Mouse (Mus musculus) embryonic facial prominence, embryonic 12.5 days (tissue): ENCODE measurements around the gene Zfp661. TPM values are rescaled to one million over a fixed set of nuclear protein-coding genes. Genes with fewer than 3 reads are reported as not detected.

Experiments
- ATAC-seq: fragments of 200-750 bp; cut with Nextera tagmentation; 2 replicates; pipeline ENCODE4 v1.8.0; 2017; ENCODE audit not compliant: insufficient number of reproducible peaks, insufficient read depth, low FRiP score, low TSS enrichment
- H3K27ac ChIP-seq: fragments of 300-500 bp; sonication (generic); 2 replicates; pipeline ENCODE4 v1.5.1; 2016; ENCODE audit warnings: mild to moderate bottlenecking
- H3K27me3 ChIP-seq: fragments of 300-500 bp; sonication (generic); 2 replicates; pipeline ENCODE4 v1.6.1; 2016; ENCODE audit warnings: mild to moderate bottlenecking, moderate library complexity
- H3K36me3 ChIP-seq: fragments of 300-500 bp; sonication (generic); 2 replicates; pipeline ENCODE4 v1.6.1; 2016; ENCODE audit warnings: mild to moderate bottlenecking
- H3K4me1 ChIP-seq: fragments of 300-500 bp; sonication (generic); 2 replicates; pipeline ENCODE4 v1.6.1; 2016
- H3K4me2 ChIP-seq: fragments of 300-500 bp; sonication (generic); replicated peaks from 2 replicates; pipeline ENCODE4 v1.6.1; 2016; ENCODE audit warnings: mild to moderate bottlenecking, moderate library complexity
- H3K4me3 ChIP-seq: fragments of 300-500 bp; sonication (generic); 2 replicates; pipeline ENCODE4 v1.5.1; 2016; ENCODE audit warnings: mild to moderate bottlenecking
- H3K9ac ChIP-seq: fragments of 300-500 bp; sonication (generic); 2 replicates; pipeline ENCODE4 v1.6.1; 2016; ENCODE audit warnings: mild to moderate bottlenecking, moderate library complexity
- H3K9me3 ChIP-seq: fragments of 300-500 bp; sonication (generic); 2 replicates; pipeline ENCODE4 v1.6.1; 2016; ENCODE audit warnings: mild to moderate bottlenecking, moderate library complexity
- WGBS: fragments of 180-500 bp; shearing (Covaris S2); methylation state at CpG from one replicate; pipeline ENCODE4 v1.1.7; 2016; 5-methylcytosine and 5-hydroxymethylcytosine counted together
- polyA plus RNA-seq: library from polyadenylated mRNA; unstranded; fragments of >200 nt; fragmentation: Nextera tagmentation; extraction: Ambion mirVana; gene quantifications from 2 replicates; pipeline ENCODE4 v1.2.1, GENCODE M21; 2016

Zfp661 gene
- polyA plus RNA-seq, result 7.3 and 7.5 TPM in 2 replicates

DNA sequence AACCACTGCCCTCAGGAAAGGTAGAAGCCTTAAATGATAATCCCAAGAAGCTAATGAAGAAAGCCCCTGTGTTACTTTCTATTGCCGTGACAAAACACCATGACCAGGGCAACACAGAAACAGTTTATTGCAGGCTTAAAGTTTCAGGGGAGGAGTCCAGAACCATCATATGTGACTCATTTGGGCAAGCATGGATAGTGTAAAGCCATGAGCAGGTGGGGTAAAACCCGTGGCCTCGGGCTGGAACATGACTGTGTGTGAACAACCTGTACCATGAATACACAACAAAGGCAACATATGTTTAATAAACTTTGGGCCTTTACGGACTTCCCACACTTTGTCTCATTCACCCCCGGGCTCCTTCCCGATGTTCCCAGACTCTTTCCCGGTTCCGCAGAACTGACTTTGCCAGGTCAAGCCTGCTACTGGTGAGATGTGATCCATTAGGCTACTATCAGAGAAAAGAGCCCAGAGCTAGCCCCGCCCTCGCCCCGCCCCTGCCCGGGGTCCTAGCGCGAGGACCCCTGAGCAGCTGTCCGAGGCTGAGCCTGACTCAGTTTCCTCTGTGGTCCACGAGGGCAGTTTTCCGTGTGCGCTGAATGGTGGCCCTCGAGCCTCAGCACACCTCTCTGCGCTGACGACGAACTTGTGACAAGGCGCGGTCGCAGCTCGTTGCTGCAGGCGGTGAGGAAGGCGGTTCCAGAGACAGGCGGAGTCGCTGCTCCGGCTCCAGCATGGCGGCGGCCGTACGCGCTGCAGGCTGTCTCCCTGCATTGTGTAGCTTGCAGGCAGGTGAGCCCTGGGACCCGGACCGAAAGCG, at the start of gene Zfp661, which contains the start of gene Mrps5:
Gene Zfp661 (minus strand): TSS at position 401 of the 820 bp plus-strand sequence.
Gene Mrps5 (plus strand): TSS at position 529 of the 820 bp plus-strand sequence.
- H3K9ac ChIP-seq, result peak within 1 kb of the TSS; percentile 80
- peak within 1 kb of the TSS; percentile 77 for H3K4me2 ChIP-seq
- ATAC-seq, result peak; percentile 65
- peaks cover 29% of the 10 kb centered on the region for H3K4me1 ChIP-seq
- no peaks in the 10 kb centered on the region for H3K9me3 ChIP-seq
- H3K27me3 ChIP-seq, result no peaks in the 10 kb centered on the region
- H3K27ac ChIP-seq, result peak within 1 kb of the TSS; percentile 82
- H3K36me3 ChIP-seq, result no peaks in the 10 kb centered on the region
- peak within 1 kb of the TSS; percentile 94 for H3K4me3 ChIP-seq
- WGBS, result 4% methylated on average over 39 of the region's 39 CpGs

DNA sequence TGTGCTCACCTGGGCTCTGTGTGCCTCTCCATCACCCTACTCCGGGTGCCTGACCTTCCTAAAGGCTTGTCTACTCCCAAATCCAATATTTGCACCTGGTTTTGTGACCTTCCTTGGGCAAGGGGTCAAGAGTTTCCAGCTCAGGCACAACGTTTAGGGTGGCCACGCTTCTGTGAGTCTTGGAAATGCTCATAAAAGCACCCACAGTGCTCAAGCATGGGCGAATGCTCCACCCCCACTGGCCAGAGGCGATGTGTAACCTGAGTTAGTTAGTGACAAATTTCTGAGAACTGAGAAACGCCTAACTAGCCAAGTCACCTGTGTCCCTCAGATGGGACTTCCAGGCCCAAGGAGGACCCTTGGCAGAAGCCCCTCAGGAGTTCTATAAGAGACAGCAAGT, 48.7 kb upstream of the Zfp661 start:
- Histone ChIP-seq H3K9me3 (no peaks in the 10 kb centered on the region), H3K4me3 (no peak overlapping the region), H3K4me2 (no peak overlapping the region), H3K27me3 (no peaks in the 10 kb centered on the region), H3K4me1 (no peaks in the 10 kb centered on the region), H3K9ac (no peak overlapping the region), H3K27ac (no peak overlapping the region), H3K36me3 (no peaks in the 10 kb centered on the region)
- WGBS, result 63% methylated on average over 6 of the region's 6 CpGs
- ATAC-seq, result no peak

GRCm38 (mm10) chr2:127632601-127633000, 45.7 kb upstream of the Zfp661 start:
- no peaks in the 10 kb centered on the region for H3K9me3 ChIP-seq
- no peaks in the 10 kb centered on the region for H3K36me3 ChIP-seq
- H3K4me1 ChIP-seq, result no peaks in the 10 kb centered on the region
- no peaks in the 10 kb centered on the region for H3K27me3 ChIP-seq
- ATAC-seq, result no peak
- no peak overlapping the region for H3K9ac ChIP-seq
- H3K4me3 ChIP-seq, result no peak overlapping the region
- H3K27ac ChIP-seq, result no peak overlapping the region
- H3K4me2 ChIP-seq, result no peak overlapping the region
- 63% methylated on average over 2 of the region's 2 CpGs for WGBS

GRCm38 (mm10) chr2:127627990-127628570, 41.2 kb upstream of the Zfp661 start:
- no peaks in the 10 kb centered on the region for H3K36me3 ChIP-seq
- no peaks in the 10 kb centered on the region for H3K4me1 ChIP-seq
- 85% methylated on average over 6 of the region's 6 CpGs for WGBS
- H3K9me3 ChIP-seq, result no peaks in the 10 kb centered on the region
- no peak for ATAC-seq
- H3K9ac ChIP-seq, result no peak overlapping the region
- no peak overlapping the region for H3K27ac ChIP-seq
- no peak overlapping the region for H3K4me2 ChIP-seq
- H3K27me3 ChIP-seq, result no peaks in the 10 kb centered on the region
- H3K4me3 ChIP-seq, result no peak overlapping the region

GRCm38 (mm10) chr2:127627354-127627753, 40.5 kb upstream of the Zfp661 start:
- Histone ChIP-seq H3K4me3 (no peak overlapping the region), H3K27ac (no peak overlapping the region), H3K4me1 (no peaks in the 10 kb centered on the region), H3K4me2 (no peak overlapping the region), H3K27me3 (no peaks in the 10 kb centered on the region), H3K9me3 (no peaks in the 10 kb centered on the region), H3K36me3 (no peaks in the 10 kb centered on the region), H3K9ac (no peak overlapping the region)
- 28% methylated on average over 6 of the region's 6 CpGs for WGBS
- ATAC-seq, result no peak

GRCm38 (mm10) chr2:127625659-127626058, 38.8 kb upstream of the Zfp661 start:
- no peak overlapping the region for H3K9ac ChIP-seq
- H3K4me2 ChIP-seq, result no peak overlapping the region
- no peaks in the 10 kb centered on the region for H3K27me3 ChIP-seq
- no peaks in the 10 kb centered on the region for H3K9me3 ChIP-seq
- no peak for ATAC-seq
- 57% methylated on average over 5 of the region's 5 CpGs for WGBS
- no peaks in the 10 kb centered on the region for H3K4me1 ChIP-seq
- no peak overlapping the region for H3K4me3 ChIP-seq
- no peak overlapping the region for H3K27ac ChIP-seq
- no peaks in the 10 kb centered on the region for H3K36me3 ChIP-seq

DNA sequence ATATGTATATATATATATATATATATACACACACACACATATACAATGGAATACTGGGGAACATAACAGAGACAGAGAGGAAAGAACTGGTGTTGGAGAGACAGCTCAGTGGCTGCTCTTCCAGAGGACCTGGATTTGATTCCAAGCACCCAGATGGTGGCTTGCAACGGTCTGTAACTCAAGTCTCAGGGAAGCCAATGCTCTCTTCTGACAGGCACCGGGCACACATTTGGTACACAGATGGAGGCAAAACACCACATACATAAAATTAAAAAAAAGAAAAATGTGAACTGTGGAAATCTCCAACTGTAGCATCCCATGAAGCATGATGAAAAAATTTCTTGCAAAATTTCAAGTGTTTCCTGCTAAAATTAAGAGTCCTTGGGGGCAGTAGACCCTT, 37.9 kb upstream of the Zfp661 start:
- Histone ChIP-seq H3K4me2 (no peak overlapping the region), H3K4me3 (no peak overlapping the region), H3K9me3 (no peaks in the 10 kb centered on the region), H3K9ac (no peak overlapping the region), H3K4me1 (no peaks in the 10 kb centered on the region), H3K27ac (no peak overlapping the region), H3K27me3 (no peaks in the 10 kb centered on the region), H3K36me3 (no peaks in the 10 kb centered on the region)
- WGBS, result 87% methylated on average over 2 of the region's 2 CpGs
- ATAC-seq, result no peak

GRCm38 (mm10) chr2:127622065-127622464, 35.2 kb upstream of the Zfp661 start:
- H3K9me3 ChIP-seq, result no peaks in the 10 kb centered on the region
- no peaks in the 10 kb centered on the region for H3K27me3 ChIP-seq
- no peaks in the 10 kb centered on the region for H3K36me3 ChIP-seq
- H3K9ac ChIP-seq, result no peak overlapping the region
- ATAC-seq, result no peak
- no peak overlapping the region for H3K4me3 ChIP-seq
- H3K4me2 ChIP-seq, result no peak overlapping the region
- H3K27ac ChIP-seq, result no peak overlapping the region
- H3K4me1 ChIP-seq, result no peaks in the 10 kb centered on the region
- WGBS, result 50% methylated on average over 3 of the region's 3 CpGs

- H3K4me2 ChIP-seq, result no peak overlapping the region
- H3K9ac ChIP-seq, result no peak overlapping the region
- ATAC-seq, result no peak
- H3K27ac ChIP-seq, result no peak overlapping the region
- 82% methylated on average over 3 of the region's 3 CpGs for whole genome bisulfite sequencing
- H3K4me1 ChIP-seq, result no peaks in the 10 kb centered on the region
- no peaks in the 10 kb centered on the region for H3K9me3 ChIP-seq
- H3K27me3 ChIP-seq, result no peaks in the 10 kb centered on the region
- no peak overlapping the region for H3K4me3 ChIP-seq
- H3K36me3 ChIP-seq, result no peaks in the 10 kb centered on the region
These were observed 32.4 kb upstream of the Zfp661 start for GRCm38 (mm10) chr2:127619311-127619710.

GRCm38 (mm10) chr2:127612288-127612687, 25.4 kb upstream of the Zfp661 start:
- Histone ChIP-seq H3K27ac (no peak overlapping the region), H3K9ac (no peak overlapping the region), H3K4me3 (no peak overlapping the region), H3K27me3 (no peaks in the 10 kb centered on the region), H3K4me1 (peaks cover 12% of the 10 kb centered on the region), H3K36me3 (no peaks in the 10 kb centered on the region), H3K4me2 (no peak overlapping the region), H3K9me3 (no peaks in the 10 kb centered on the region)
- WGBS, result 88% methylated on average over 4 of the region's 4 CpGs
- no peak for ATAC-seq

DNA sequence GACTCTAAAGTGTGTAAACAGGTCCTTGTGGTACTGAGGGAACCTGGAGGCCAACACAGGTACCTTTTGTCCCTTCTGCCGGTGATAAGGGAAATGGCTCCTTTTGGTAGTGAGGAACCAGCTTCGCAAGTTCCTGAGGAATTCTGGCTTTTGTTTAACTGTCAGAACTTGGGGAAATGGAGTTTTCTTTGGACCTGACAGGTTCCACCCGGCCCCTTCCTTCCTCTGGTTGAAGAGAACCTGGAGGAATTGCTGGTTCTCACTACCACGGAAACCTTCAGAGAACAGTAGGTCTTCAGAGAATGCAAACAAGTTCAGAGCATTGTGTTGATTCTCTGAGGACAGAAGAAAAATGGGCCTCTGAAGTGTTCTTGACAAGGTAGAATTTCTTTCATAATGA, 24.5 kb upstream of the Zfp661 start:
- H3K4me1 ChIP-seq, result peaks cover 12% of the 10 kb centered on the region
- WGBS, result 82% methylated on average over 4 of the region's 4 CpGs
- no peak overlapping the region for H3K4me2 ChIP-seq
- no peaks in the 10 kb centered on the region for H3K9me3 ChIP-seq
- H3K36me3 ChIP-seq, result 0 out of 2 replicates have a peak, but pooled peaks cover under 1% of the 10 kb centered on the region
- H3K9ac ChIP-seq, result no peak overlapping the region
- ATAC-seq, result no peak
- H3K27me3 ChIP-seq, result no peaks in the 10 kb centered on the region
- no peak overlapping the region for H3K27ac ChIP-seq
- no peak overlapping the region for H3K4me3 ChIP-seq

DNA sequence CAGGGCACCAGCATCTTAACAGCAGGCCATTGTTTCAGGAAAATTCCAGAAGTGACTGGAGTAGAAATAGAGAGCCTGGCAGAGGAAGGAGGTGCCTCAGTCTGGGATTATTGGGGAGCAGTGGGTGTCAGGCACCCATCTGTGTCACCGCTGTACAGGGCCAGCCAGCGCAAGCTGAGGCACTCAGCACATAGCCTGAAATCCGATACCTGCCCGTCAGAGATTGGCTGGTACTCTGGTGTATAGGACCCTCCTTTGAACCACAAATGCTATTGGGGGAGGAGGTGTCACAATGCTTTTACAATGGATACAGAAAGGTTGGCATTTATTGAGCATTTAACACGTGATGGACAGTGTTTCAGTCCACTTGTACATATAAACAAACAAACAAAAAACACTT, 22.1 kb upstream of the Zfp661 start:
- peak; percentile 71; the same call in 1 of the 2 replicates for ATAC-seq
- no peaks in the 10 kb centered on the region for H3K9me3 ChIP-seq
- no peak overlapping the region for H3K27ac ChIP-seq
- no peaks in the 10 kb centered on the region for H3K27me3 ChIP-seq
- peaks cover 12% of the 10 kb centered on the region for H3K4me1 ChIP-seq
- H3K4me3 ChIP-seq, result no peak overlapping the region
- H3K4me2 ChIP-seq, result no peak overlapping the region
- H3K9ac ChIP-seq, result no peak overlapping the region
- WGBS, result 5% methylated on average over 5 of the region's 5 CpGs
- peaks cover 25% of the 10 kb centered on the region for H3K36me3 ChIP-seq
